Mouse (Mus musculus): ENCODE data around the gene Hnrnpl. TPM values are rescaled to one million over a fixed set of nuclear protein-coding genes. Genes with fewer than 3 reads are reported as not detected.

The Hnrnpl gene
- polyA plus RNA-seq, 1 experiment from 2014 or later = 69.0 TPM

DNA sequence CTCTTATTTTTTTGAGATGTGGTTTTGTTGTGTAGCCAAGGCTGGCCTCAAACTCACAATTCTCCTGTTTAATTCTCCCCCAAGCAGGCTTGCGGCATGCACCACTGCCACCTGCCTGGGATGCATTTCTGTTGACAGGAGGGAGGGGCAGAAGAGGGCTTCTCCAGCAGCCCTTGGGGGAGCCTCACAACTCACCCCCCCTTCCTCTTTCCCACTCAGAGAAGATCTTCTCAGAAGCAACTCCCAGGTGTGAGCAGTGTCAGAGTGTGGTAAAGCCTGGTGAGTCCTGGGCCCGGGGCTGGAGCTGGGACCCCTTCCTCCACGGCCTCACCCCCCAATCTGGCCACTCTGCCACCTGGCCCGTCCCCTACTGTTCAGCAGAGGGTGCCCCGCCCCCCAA lies 23.2 kb upstream of the Hnrnpl start:
- Histone ChIP-seq H3K9ac (ENCODE audit: low read depth, low read length) (no peak overlapping the region), H3K4me2 (ENCODE audit: low read depth, low read length) (no peak overlapping the region), H3K36me3 (ENCODE audit: control insufficient read depth, insufficient read depth) (no peaks in the 10 kb centered on the region), H3K27me3 (ENCODE audit: control insufficient read depth, insufficient read depth, low read depth, low read length) (no peaks in the 10 kb centered on the region), H3K27ac (ENCODE audit: low read length) (no peak overlapping the region), H3K9me3 (replicated peaks; ENCODE audit: control insufficient read depth, low read length) (no peaks in the 10 kb centered on the region), H3K4me1 (ENCODE audit: control insufficient read depth, low read depth, low read length) (peaks cover 8% of the 10 kb centered on the region), H3K4me3 (ENCODE audit: low read depth, low read length) (no peak overlapping the region)
- 62% methylated on average over 5 of the region's 5 CpGs for WGBS (ENCODE audit: insufficient replicate concordance)
- no peak for ATAC-seq (ENCODE audit: low read depth)

- no peak for ATAC-seq (ENCODE audit: low read depth)
- no peaks in the 10 kb centered on the region for H3K36me3 ChIP-seq (ENCODE audit: control insufficient read depth, insufficient read depth)
- H3K4me3 ChIP-seq (ENCODE audit: low read depth, low read length) = no peak overlapping the region
- H3K4me2 ChIP-seq (ENCODE audit: low read depth, low read length) = no peak overlapping the region
- H3K27me3 ChIP-seq (ENCODE audit: control insufficient read depth, insufficient read depth, low read depth, low read length) = no peaks in the 10 kb centered on the region
- H3K27ac ChIP-seq (ENCODE audit: low read length) = no peak overlapping the region
- no peaks in the 10 kb centered on the region for H3K9me3 ChIP-seq (replicated peaks; ENCODE audit: control insufficient read depth, low read length)
- no peaks in the 10 kb centered on the region for H3K4me1 ChIP-seq (ENCODE audit: control insufficient read depth, low read depth, low read length)
- 77% methylated on average over 9 of the region's 9 CpGs for WGBS (ENCODE audit: insufficient replicate concordance)
- H3K9ac ChIP-seq (ENCODE audit: low read depth, low read length) = no peak overlapping the region
Observed at GRCm38 (mm10) chr7:28787884-28788283, 20.5 kb upstream of the Hnrnpl start.

DNA sequence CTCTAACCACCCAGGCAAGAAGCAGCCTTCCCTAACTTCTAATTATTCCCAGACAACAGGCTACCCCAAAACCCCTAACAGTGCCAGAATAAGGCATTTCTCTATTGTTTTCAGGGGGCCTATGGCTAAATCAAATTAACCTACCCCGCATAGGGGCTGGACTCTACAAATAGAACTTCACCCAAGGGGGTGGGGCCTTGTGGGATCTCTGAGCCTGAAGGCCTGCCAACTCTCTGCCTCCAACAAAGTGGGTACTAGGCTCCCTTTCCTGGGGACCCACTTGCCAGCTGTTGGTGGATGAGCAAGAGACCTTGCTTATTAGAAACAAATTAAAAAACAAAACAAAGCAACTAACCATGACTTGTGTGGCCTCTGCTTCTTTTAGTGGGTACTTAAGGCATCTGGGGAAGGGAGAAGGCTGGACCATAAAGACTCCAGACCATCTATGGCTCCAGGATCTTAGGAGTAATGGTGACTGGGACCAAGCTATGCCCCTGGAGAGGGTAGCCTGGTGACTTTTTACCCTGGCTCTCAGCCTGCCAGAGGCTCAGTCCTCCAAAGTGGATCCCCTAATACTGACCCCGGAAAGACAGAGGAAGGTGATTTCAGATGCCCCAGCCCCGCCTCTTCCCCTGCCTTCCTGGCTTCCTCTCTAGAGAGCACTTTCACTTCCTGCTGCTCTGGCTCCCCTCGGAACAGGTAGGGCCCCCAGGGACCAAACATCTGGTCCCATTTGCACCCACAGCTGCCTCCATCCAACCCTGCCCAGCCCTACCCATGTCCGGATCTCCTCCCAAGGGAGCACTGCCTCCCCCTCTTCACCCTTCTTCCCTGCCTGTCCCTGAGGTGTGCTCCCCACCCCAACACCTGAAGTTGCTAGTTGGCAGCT lies 19.8 kb upstream of the Hnrnpl start, which contains the start of gene Rinl:
TSS of gene Rinl (plus strand) at position 663 of the 889 bp plus-strand sequence.
- peak within 1 kb of the TSS; percentile 21; the same call in 1 of the 2 replicates for H3K9ac ChIP-seq (ENCODE audit: low read depth, low read length)
- H3K36me3 ChIP-seq (ENCODE audit: control insufficient read depth, insufficient read depth) = no peaks in the 10 kb centered on the region
- no peaks in the 10 kb centered on the region for H3K27me3 ChIP-seq (ENCODE audit: control insufficient read depth, insufficient read depth, low read depth, low read length)
- peak within 1 kb of the TSS; percentile 14; the same call in 1 of the 2 replicates for H3K4me2 ChIP-seq (ENCODE audit: low read depth, low read length)
- no peaks in the 10 kb centered on the region for H3K4me1 ChIP-seq (ENCODE audit: control insufficient read depth, low read depth, low read length)
- H3K9me3 ChIP-seq (replicated peaks; ENCODE audit: control insufficient read depth, low read length) = no peaks in the 10 kb centered on the region
- 41% methylated on average over 5 of the region's 5 CpGs for WGBS (ENCODE audit: insufficient replicate concordance)
- H3K27ac ChIP-seq (ENCODE audit: low read length) = no peak within 1 kb of the TSS
- ATAC-seq (ENCODE audit: low read depth) = no peak
- peak within 1 kb of the TSS; percentile 22 for H3K4me3 ChIP-seq (ENCODE audit: low read depth, low read length)

- Histone ChIP-seq H3K4me2 (ENCODE audit: low read depth, low read length) (peak overlapping the region; percentile 14; the same call in 1 of the 2 replicates), H3K4me3 (ENCODE audit: low read depth, low read length) (peak overlapping the region; percentile 22), H3K9ac (ENCODE audit: low read depth, low read length) (peak overlapping the region; percentile 21; the same call in 1 of the 2 replicates), H3K27me3 (ENCODE audit: control insufficient read depth, insufficient read depth, low read depth, low read length) (no peaks in the 10 kb centered on the region), H3K36me3 (ENCODE audit: control insufficient read depth, insufficient read depth) (no peaks in the 10 kb centered on the region), H3K9me3 (replicated peaks; ENCODE audit: control insufficient read depth, low read length) (no peaks in the 10 kb centered on the region), H3K4me1 (ENCODE audit: control insufficient read depth, low read depth, low read length) (no peaks in the 10 kb centered on the region), H3K27ac (ENCODE audit: low read length) (no peak overlapping the region)
- no peak for ATAC-seq (ENCODE audit: low read depth)
- WGBS (ENCODE audit: insufficient replicate concordance) = 81% methylated on average over 3 of the region's 3 CpGs
Observed at GRCm38 (mm10) chr7:28789235-28789634, 19.1 kb upstream of the Hnrnpl start.

GRCm38 (mm10) chr7:28790066-28790806 lies 18.1 kb upstream of the Hnrnpl start:
- 45% methylated on average over 8 of the region's 8 CpGs for WGBS (ENCODE audit: insufficient replicate concordance)
- no peak overlapping the region for H3K4me3 ChIP-seq (ENCODE audit: low read depth, low read length)
- H3K4me1 ChIP-seq (ENCODE audit: control insufficient read depth, low read depth, low read length) = no peaks in the 10 kb centered on the region
- H3K27ac ChIP-seq (ENCODE audit: low read length) = no peak overlapping the region
- no peak overlapping the region for H3K4me2 ChIP-seq (ENCODE audit: low read depth, low read length)
- no peaks in the 10 kb centered on the region for H3K27me3 ChIP-seq (ENCODE audit: control insufficient read depth, insufficient read depth, low read depth, low read length)
- H3K9ac ChIP-seq (ENCODE audit: low read depth, low read length) = no peak overlapping the region
- H3K9me3 ChIP-seq (replicated peaks; ENCODE audit: control insufficient read depth, low read length) = no peaks in the 10 kb centered on the region
- H3K36me3 ChIP-seq (ENCODE audit: control insufficient read depth, insufficient read depth) = no peaks in the 10 kb centered on the region
- peak; percentile 35; the same call in 1 of the 2 replicates for ATAC-seq (ENCODE audit: low read depth)

DNA sequence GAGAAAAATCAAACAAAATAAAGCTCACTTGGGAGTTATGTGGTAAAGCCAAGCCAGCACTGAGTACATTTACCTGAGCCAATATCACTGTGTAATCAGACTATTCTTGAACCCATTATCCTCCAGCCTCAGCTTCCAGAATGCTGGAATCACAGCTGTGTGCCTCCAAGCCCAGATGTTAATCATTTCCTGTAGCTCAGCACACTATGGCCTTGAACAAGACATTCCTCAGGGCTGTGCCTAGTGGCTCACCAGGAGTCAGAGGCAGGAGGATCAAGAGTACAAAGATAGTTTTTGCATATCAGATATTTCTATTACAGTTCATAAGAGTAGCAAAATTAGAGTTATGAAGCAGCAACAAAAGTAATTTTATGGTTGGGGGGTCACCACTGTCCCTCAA lies 16.6 kb upstream of the Hnrnpl start:
- Histone ChIP-seq H3K4me1 (ENCODE audit: control insufficient read depth, low read depth, low read length) (peaks cover 13% of the 10 kb centered on the region), H3K27me3 (ENCODE audit: control insufficient read depth, insufficient read depth, low read depth, low read length) (no peaks in the 10 kb centered on the region), H3K9ac (ENCODE audit: low read depth, low read length) (no peak overlapping the region), H3K27ac (ENCODE audit: low read length) (no peak overlapping the region), H3K4me3 (ENCODE audit: low read depth, low read length) (no peak overlapping the region), H3K9me3 (replicated peaks; ENCODE audit: control insufficient read depth, low read length) (no peaks in the 10 kb centered on the region), H3K36me3 (ENCODE audit: control insufficient read depth, insufficient read depth) (no peaks in the 10 kb centered on the region), H3K4me2 (ENCODE audit: low read depth, low read length) (no peak overlapping the region)
- no peak for ATAC-seq (ENCODE audit: low read depth)

GRCm38 (mm10) chr7:28792391-28793185 lies 15.8 kb upstream of the Hnrnpl start:
- Histone ChIP-seq H3K4me2 (ENCODE audit: low read depth, low read length) (no peak overlapping the region), H3K4me1 (ENCODE audit: control insufficient read depth, low read depth, low read length) (peaks cover 17% of the 10 kb centered on the region), H3K9me3 (replicated peaks; ENCODE audit: control insufficient read depth, low read length) (no peaks in the 10 kb centered on the region), H3K27ac (ENCODE audit: low read length) (no peak overlapping the region), H3K4me3 (ENCODE audit: low read depth, low read length) (no peak overlapping the region), H3K9ac (ENCODE audit: low read depth, low read length) (no peak overlapping the region), H3K36me3 (ENCODE audit: control insufficient read depth, insufficient read depth) (no peaks in the 10 kb centered on the region), H3K27me3 (ENCODE audit: control insufficient read depth, insufficient read depth, low read depth, low read length) (no peaks in the 10 kb centered on the region)
- 55% methylated on average over 13 of the region's 14 CpGs for WGBS (ENCODE audit: insufficient replicate concordance)
- ATAC-seq (ENCODE audit: low read depth) = no peak

- no peaks in the 10 kb centered on the region for H3K36me3 ChIP-seq (ENCODE audit: control insufficient read depth, insufficient read depth)
- no peak overlapping the region for H3K9ac ChIP-seq (ENCODE audit: low read depth, low read length)
- H3K4me2 ChIP-seq (ENCODE audit: low read depth, low read length) = no peak overlapping the region
- H3K9me3 ChIP-seq (replicated peaks; ENCODE audit: control insufficient read depth, low read length) = no peaks in the 10 kb centered on the region
- peaks cover 17% of the 10 kb centered on the region for H3K4me1 ChIP-seq (ENCODE audit: control insufficient read depth, low read depth, low read length)
- H3K27me3 ChIP-seq (ENCODE audit: control insufficient read depth, insufficient read depth, low read depth, low read length) = no peaks in the 10 kb centered on the region
- no peak overlapping the region for H3K4me3 ChIP-seq (ENCODE audit: low read depth, low read length)
- WGBS (ENCODE audit: insufficient replicate concordance) = 12% methylated on average over 2 of the region's 2 CpGs
- H3K27ac ChIP-seq (ENCODE audit: low read length) = no peak overlapping the region
- ATAC-seq (ENCODE audit: low read depth) = no peak
Observed at GRCm38 (mm10) chr7:28793834-28794233, 14.5 kb upstream of the Hnrnpl start.
